Mouse (Mus musculus): ENCODE measurements around the gene Bloc1s6.

Gene Bloc1s6

DNA sequence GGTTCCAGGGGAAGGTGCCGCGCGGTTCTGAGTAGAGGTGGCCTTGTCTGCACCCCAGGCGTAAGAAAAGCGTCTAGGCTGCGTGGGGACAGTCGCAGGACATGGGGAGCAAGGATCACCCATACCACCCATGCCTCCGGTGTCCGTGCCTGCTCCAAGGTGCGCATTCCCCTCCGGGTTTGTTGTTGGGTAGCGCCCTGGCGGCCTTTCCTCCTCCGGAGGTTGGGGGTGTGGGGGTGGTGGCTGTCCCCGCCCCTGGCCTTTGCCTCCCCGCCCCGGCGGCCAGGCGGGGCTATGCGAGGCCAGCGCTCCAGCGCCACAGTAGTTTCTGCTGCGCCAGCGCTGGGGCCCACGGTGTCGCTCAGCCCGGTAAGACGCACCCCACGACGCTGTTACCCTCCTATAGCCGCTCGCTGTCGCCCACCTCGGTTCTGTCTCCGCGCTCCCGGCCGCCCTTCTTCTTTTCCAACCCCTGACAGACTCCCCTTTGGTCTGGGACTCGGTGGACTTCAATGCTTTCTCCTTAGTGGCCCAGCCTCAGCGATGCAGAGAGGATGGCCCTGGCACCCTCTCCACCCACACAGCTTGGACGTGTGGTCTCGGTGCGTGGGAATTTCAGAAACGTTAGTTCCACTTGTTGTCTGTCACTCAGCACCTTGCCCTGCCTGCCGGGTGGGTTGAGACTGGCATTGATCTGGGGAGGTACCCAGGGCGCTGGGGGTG, 26.9 kb downstream of the Bloc1s6 start, which contains the start of gene Sqor:
Gene Sqor, plus strand, starts transcription at position 167 of the 723 bp plus-strand sequence.
- no peak for DNase-seq (ENCODE audit: low spot score)

GRCm38 (mm10) chr2:122765794-122766145, 27.5 kb downstream of the Bloc1s6 start:
- no peak for DNase-seq (ENCODE audit: low spot score)

- DNase-seq (ENCODE audit: low spot score): no peak
Measured at GRCm38 (mm10) chr2:122771002-122771401, 32.7 kb downstream of the Bloc1s6 start.

GRCm38 (mm10) chr2:122772899-122773298, 34.6 kb downstream of the Bloc1s6 start:
- DNase-seq (ENCODE audit: low spot score): no peak

DNA sequence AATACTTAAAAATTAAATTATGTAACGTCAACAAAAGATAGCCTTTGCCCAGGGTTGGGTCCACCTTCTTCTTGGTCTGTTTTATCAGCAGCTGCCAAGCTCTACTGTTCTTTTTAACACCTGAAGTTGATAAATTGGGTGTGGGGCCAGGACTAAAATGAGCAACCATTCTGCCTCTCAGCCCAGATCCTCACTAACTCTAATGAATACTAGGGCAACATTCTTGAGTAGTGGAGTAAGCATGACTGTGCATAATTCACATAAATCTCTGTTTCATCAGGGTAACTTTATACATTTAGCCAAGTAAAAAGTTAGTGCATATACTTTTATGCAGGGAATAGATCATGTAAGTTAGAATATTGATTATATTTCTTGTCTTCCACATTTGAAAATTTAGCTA, 37.2 kb downstream of the Bloc1s6 start:
- no peak for DNase-seq (ENCODE audit: low spot score)

- no peak for DNase-seq (ENCODE audit: low spot score)
Measured at GRCm38 (mm10) chr2:122776823-122777222, 38.5 kb downstream of the Bloc1s6 start.

DNA sequence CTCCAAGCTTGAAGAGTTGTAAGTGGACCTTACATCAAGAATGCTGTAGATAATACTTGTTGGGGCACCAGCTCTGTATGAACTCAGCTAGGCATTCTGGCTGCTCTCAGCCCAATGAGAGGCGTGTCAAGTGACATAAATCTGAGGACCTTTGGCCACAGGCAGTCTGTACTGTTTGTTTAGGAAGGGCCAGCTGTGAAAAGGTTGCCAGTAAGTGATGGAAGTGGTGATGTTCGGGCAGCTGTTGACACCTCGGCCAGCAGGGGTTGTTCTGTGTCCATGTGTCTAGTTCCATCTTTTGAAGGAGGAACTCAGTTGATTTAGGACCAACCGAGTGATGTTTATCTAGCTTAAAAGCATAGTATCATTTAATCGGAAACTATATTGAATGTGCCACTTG, 41.7 kb downstream of the Bloc1s6 start:
- no peak for DNase-seq (ENCODE audit: low spot score)

GRCm38 (mm10) chr2:122780447-122780846, 42.1 kb downstream of the Bloc1s6 start:
- DNase-seq (ENCODE audit: low spot score): no peak

DNA sequence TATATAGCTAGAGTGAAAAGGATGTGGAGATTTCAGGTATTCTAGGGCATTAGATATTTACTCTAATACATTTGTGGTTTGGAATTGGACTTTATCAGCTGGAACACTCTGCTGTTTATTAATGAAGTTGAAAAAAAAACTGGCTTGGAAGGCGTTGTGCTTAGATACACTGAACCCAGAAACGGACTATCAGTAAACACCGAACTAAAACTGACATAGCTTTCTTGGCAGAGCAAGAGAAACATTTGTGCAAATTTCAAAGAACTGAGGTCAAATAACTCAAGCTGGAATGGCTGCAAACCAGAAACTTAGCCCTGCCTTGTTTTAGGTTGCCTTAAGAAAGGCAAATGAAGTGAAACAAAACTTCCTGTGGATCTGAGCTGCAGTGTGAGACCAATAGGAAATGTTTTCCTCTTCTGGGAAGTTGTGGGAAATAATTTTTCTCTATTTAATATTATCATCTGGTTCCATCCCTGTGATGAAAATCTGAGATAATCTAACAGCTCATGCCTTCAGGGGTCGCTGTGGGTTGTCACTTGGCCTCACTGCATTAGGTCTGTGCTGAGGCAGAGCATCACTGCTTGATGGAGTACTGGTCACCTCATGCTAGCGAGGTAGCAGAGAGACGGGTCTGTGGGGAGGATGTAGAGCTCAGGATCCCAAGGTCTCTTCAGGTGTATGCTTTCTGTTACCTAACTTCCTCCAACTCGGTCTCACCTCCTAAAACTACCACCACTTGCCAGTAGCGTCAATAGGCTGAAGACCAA, 43.5 kb downstream of the Bloc1s6 start:
- no peak for DNase-seq (ENCODE audit: low spot score)

- DNase-seq (ENCODE audit: low spot score): no peak
Measured at GRCm38 (mm10) chr2:122783730-122784129, 45.4 kb downstream of the Bloc1s6 start.

GRCm38 (mm10) chr2:122784701-122785100, 46.4 kb downstream of the Bloc1s6 start:
- no peak for DNase-seq (ENCODE audit: low spot score)

DNA sequence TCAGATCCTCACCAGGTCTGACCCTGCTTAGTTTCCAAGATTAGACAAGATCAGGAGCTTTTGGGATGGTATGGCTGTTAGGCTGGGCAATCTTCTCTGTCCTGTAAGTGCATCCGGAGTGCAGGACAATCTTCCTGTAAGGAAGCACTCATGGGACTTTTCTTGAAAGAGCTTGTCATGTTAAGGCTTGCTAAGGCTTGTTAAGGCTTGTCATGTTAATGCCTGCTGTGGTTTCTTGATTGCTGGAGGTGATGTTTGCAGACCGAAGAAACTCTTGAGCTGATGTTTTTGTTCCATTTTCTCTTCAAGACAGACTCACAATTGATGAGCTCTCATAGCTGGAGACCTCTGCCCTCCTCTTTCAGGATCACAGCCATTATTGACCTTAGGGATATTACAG, 47.9 kb downstream of the Bloc1s6 start:
- DNase-seq (ENCODE audit: low spot score): no peak

GRCm38 (mm10) chr2:122789311-122789710, 51.0 kb downstream of the Bloc1s6 start:
- no peak for DNase-seq (ENCODE audit: low spot score)

GRCm38 (mm10) chr2:122789730-122790129, 51.4 kb downstream of the Bloc1s6 start:
- no peak for DNase-seq (ENCODE audit: low spot score)

Measured in layer of hippocampus, adult 9-10 months (tissue).